Mouse (Mus musculus) ES-E14 (cell line): Measurements from ENCODE around the gene Itga9.

Experiments used
- HCFC1 ChIP-seq: IDR thresholded peaks from 2 replicates; pipeline ENCODE4 v1.6.1; 2012; ENCODE audit warnings: low read length, inconsistent platforms, borderline replicate concordance; ENCODE audit not compliant: insufficient read depth
- MAFK ChIP-seq: IDR thresholded peaks from 2 replicates; pipeline ENCODE4 v1.6.1; 2014; ENCODE audit warnings: mild to moderate bottlenecking, low read depth, low read length, inconsistent platforms; ENCODE audit not compliant: insufficient read depth
- ZC3H11A ChIP-seq: IDR thresholded peaks from 2 replicates; pipeline ENCODE4 v1.6.1; 2012; ENCODE audit warnings: low read depth, mild to moderate bottlenecking, inconsistent platforms, low read length, borderline replicate concordance
- ZNF384 ChIP-seq: IDR thresholded peaks from 2 replicates; pipeline ENCODE4 v1.6.1; 2012; ENCODE audit warnings: low read depth, low read length, inconsistent platforms

DNA sequence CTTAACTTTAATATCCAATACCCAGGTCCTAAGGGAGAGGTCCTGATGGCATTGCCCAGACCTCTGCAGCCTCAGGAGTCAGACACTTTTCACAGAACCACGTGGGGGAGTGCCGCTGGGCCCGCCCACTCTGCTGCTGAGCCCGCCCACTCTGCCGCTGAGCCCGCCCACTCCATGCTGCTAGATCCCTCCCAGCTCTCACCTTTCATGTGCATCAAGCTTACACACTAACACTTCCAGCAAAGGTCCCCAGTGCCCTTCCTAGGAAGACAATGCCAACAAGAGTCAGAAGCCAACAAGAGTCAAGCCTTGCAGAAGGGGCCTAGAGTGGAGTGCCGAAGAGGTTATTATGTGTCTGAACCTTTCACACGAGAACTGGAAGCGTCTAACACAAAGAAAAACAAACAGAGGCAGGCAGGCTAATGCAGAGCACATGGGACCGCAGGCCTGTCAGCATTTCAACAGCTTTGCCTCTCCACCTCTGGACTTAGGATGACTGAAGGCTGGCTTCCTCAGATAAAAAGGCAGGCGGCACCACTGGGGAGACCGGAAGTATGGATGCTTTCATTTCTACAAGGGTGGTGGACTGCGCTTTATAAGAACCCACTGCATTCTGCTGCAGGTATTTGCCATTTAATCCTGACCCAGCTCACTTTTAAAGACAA lies 13.8 kb upstream of the Itga9 start:
- TF ChIP-seq MAFK: no peak
- TF ChIP-seq ZNF384: no peak
- TF ChIP-seq ZC3H11A: no peak
- no peak for TF ChIP-seq HCFC1
